Mouse (Mus musculus): ENCODE data around the gene Akap8l. TPM values are rescaled to one million over a fixed set of nuclear protein-coding genes. Genes with fewer than 3 reads are reported as not detected.
A peak's percentile ranks its signal among the peaks of the same experiment; 100 is the strongest.

Akap8l gene
- total and polyA plus RNA-seq, 3 experiments = 57.6 to 80.3 (median 68.8) TPM

DNA sequence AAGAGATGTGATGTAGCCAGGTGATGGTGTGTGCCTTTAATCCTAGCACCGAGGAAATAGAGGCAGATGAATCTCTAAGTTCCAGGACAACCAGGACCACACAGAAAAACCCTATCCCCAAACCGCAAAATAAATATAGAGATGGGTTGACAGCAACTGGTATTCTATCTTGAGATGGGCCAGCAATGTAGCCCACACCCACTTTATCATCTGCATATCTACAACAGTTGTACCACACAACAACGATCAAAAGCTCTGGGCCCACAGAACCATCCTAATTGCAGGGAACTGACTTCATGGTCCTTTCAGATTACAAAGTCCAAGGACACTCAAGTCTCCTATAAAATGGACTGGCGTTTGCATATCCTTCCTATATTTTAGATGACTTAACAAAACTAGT is 42.4 kb downstream of the Akap8l start:
- no peak for TF ChIP-seq POLR2AphosphoS5 (IDR thresholded peaks at IDR 0.05; ENCODE audit: insufficient replicate concordance, low read depth, low read length)
- no peak for TF ChIP-seq GATA2 (IDR thresholded peaks at IDR 0.05; ENCODE audit: borderline replicate concordance, low read depth, low read length)
- TF ChIP-seq CTCF (IDR thresholded peaks at IDR 0.05; ENCODE audit: low read depth, low read length) = no peak
- TF ChIP-seq GATA1 (IDR thresholded peaks at IDR 0.05; ENCODE audit: borderline replicate concordance, low read length) = no peak
- TF ChIP-seq TAL1 (conservative IDR thresholded peaks at IDR 0.05; ENCODE audit: low read depth, low read length) = no peak
- no peaks in the 10 kb centered on the region for H3K9me3 ChIP-seq (replicated peaks)
- DNase-seq (ENCODE audit: low spot score) = no peak
- H3K4me1 ChIP-seq (ENCODE audit: insufficient read depth, low read depth, low read length) = peaks cover 36% of the 10 kb centered on the region
- H3K4me3 ChIP-seq (ENCODE audit: low read depth, low read length) = no peak overlapping the region
- ATAC-seq (ENCODE audit: extremely low read depth, insufficient number of reproducible peaks, low FRiP score, poor library complexity, severe bottlenecking) = no peak
- peaks cover 98% of the 10 kb centered on the region for H3K36me3 ChIP-seq (replicated peaks)
- no peaks in the 10 kb centered on the region for H3K27me3 ChIP-seq (ENCODE audit: insufficient read depth, low read length)

- TF ChIP-seq GATA1 (IDR thresholded peaks at IDR 0.05; ENCODE audit: borderline replicate concordance, low read length) = no peak
- no peak for TF ChIP-seq CTCF (IDR thresholded peaks at IDR 0.05; ENCODE audit: low read depth, low read length)
- TF ChIP-seq POLR2AphosphoS5 (IDR thresholded peaks at IDR 0.05; ENCODE audit: insufficient replicate concordance, low read depth, low read length) = no peak
- no peak for TF ChIP-seq GATA2 (IDR thresholded peaks at IDR 0.05; ENCODE audit: borderline replicate concordance, low read depth, low read length)
- no peak for TF ChIP-seq TAL1 (conservative IDR thresholded peaks at IDR 0.05; ENCODE audit: low read depth, low read length)
- ATAC-seq (ENCODE audit: extremely low read depth, insufficient number of reproducible peaks, low FRiP score, poor library complexity, severe bottlenecking) (no peak), DNase-seq (ENCODE audit: low spot score) (no peak)
- no peaks in the 10 kb centered on the region for H3K9me3 ChIP-seq (replicated peaks)
- H3K4me1 ChIP-seq (ENCODE audit: insufficient read depth, low read depth, low read length) = no peaks in the 10 kb centered on the region
- no peak overlapping the region for H3K4me3 ChIP-seq (ENCODE audit: low read depth, low read length)
- peaks cover 2% of the 10 kb centered on the region for H3K36me3 ChIP-seq (replicated peaks)
- H3K27me3 ChIP-seq (ENCODE audit: insufficient read depth, low read length) = no peaks in the 10 kb centered on the region
Observed at GRCm38 (mm10) chr17:32298125-32298524, 52.3 kb downstream of the Akap8l start.

DNA sequence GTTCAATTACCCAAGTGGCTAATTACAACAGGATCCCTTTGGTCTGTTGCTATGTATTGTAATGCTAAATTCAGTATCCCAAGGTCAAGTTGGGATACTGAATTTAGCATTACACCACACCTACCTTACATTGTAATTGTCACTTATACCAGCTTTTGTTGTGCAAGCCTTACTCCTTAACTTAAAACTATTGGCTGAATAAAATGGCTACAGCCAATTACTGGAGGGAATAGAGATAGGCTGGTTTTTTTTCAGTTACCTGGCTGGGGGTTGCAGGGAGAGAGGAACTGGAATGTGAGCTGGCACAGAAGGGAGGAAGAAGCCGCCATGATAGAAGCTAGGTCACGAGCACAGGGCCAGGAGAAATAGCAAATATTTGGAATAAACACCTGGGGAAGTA is 54.5 kb downstream of the Akap8l start:
- Histone ChIP-seq H3K36me3 (replicated peaks) (peaks cover 3% of the 10 kb centered on the region), H3K27me3 (ENCODE audit: insufficient read depth, low read length) (no peaks in the 10 kb centered on the region), H3K4me3 (ENCODE audit: low read depth, low read length) (no peak overlapping the region), H3K9me3 (replicated peaks) (no peaks in the 10 kb centered on the region), H3K4me1 (ENCODE audit: insufficient read depth, low read depth, low read length) (no peaks in the 10 kb centered on the region)
- TF ChIP-seq GATA2 (IDR thresholded peaks at IDR 0.05; ENCODE audit: borderline replicate concordance, low read depth, low read length) = no peak
- TF ChIP-seq GATA1 (IDR thresholded peaks at IDR 0.05; ENCODE audit: borderline replicate concordance, low read length) = no peak
- TF ChIP-seq POLR2AphosphoS5 (IDR thresholded peaks at IDR 0.05; ENCODE audit: insufficient replicate concordance, low read depth, low read length) = no peak
- TF ChIP-seq CTCF (IDR thresholded peaks at IDR 0.05; ENCODE audit: low read depth, low read length) = no peak
- TF ChIP-seq TAL1 (conservative IDR thresholded peaks at IDR 0.05; ENCODE audit: low read depth, low read length) = no peak
- ATAC-seq (ENCODE audit: extremely low read depth, insufficient number of reproducible peaks, low FRiP score, poor library complexity, severe bottlenecking) (no peak), DNase-seq (ENCODE audit: low spot score) (no peak)

DNA sequence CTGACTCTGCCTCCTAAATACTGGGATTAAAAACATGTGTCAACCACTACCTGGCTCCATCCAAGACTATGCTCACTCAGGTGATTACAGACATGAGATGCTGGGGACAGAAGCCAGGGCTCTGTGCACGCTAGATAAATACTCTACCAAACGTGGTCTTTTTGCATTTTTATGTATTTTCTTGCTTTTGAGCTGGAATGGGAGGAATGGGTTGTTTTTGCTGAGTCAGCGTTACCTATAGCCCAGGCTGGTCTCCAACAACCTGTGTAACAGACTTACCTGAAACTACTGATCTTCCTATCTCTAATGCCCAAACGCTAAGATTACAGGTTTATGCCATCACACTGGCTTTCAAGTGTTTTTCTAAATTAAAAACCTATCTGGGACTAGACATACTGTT is 55.2 kb downstream of the Akap8l start:
- TF ChIP-seq CTCF (IDR thresholded peaks at IDR 0.05; ENCODE audit: low read depth, low read length) (no peak), GATA2 (IDR thresholded peaks at IDR 0.05; ENCODE audit: borderline replicate concordance, low read depth, low read length) (no peak), TAL1 (conservative IDR thresholded peaks at IDR 0.05; ENCODE audit: low read depth, low read length) (no peak), GATA1 (IDR thresholded peaks at IDR 0.05; ENCODE audit: borderline replicate concordance, low read length) (no peak), POLR2AphosphoS5 (IDR thresholded peaks at IDR 0.05; ENCODE audit: insufficient replicate concordance, low read depth, low read length) (no peak)
- H3K9me3 ChIP-seq (replicated peaks) = no peaks in the 10 kb centered on the region
- H3K4me1 ChIP-seq (ENCODE audit: insufficient read depth, low read depth, low read length) = no peaks in the 10 kb centered on the region
- H3K27me3 ChIP-seq (ENCODE audit: insufficient read depth, low read length) = no peaks in the 10 kb centered on the region
- no peak for DNase-seq (ENCODE audit: low spot score)
- H3K36me3 ChIP-seq (replicated peaks) = peaks cover 3% of the 10 kb centered on the region
- ATAC-seq (ENCODE audit: extremely low read depth, insufficient number of reproducible peaks, low FRiP score, poor library complexity, severe bottlenecking) = no peak
- H3K4me3 ChIP-seq (ENCODE audit: low read depth, low read length) = no peak overlapping the region

DNA sequence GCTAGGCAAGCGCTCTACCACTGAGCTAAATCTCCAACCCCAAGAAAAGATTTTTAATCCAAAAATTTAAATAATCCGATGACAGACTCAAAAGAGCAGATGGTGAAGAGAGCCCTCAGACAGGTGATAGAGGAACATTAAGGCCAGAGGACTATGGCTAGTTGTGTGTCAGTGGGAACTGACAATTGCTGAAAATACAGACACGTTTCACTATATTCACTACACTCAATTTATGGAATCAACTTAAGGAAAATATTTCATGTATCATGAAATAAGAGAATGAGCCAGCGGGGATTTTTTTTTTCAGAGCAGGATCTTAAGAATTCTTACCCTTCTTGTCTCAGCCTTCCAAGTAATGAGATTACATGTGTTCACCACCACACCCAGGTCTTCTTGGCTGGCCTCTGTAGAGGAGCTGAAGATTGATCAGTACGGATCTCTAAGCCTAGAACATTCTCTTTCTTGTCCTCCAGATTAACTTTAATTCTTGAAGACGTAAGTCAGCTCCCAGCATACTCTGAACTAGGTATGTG is 65.2 kb downstream of the Akap8l start:
- ATAC-seq (ENCODE audit: extremely low read depth, insufficient number of reproducible peaks, low FRiP score, poor library complexity, severe bottlenecking) (no peak), DNase-seq (ENCODE audit: low spot score) (no peak)
- Histone ChIP-seq H3K27me3 (ENCODE audit: insufficient read depth, low read length) (no peaks in the 10 kb centered on the region), H3K36me3 (replicated peaks) (peaks cover 16% of the 10 kb centered on the region), H3K9me3 (replicated peaks) (no peaks in the 10 kb centered on the region), H3K4me3 (ENCODE audit: low read depth, low read length) (peak overlapping the region; percentile 97), H3K4me1 (ENCODE audit: insufficient read depth, low read depth, low read length) (peaks cover 38% of the 10 kb centered on the region)
- no peak for TF ChIP-seq TAL1 (conservative IDR thresholded peaks at IDR 0.05; ENCODE audit: low read depth, low read length)
- TF ChIP-seq POLR2AphosphoS5 (IDR thresholded peaks at IDR 0.05; ENCODE audit: insufficient replicate concordance, low read depth, low read length) = no peak
- no peak for TF ChIP-seq GATA1 (IDR thresholded peaks at IDR 0.05; ENCODE audit: borderline replicate concordance, low read length)
- no peak for TF ChIP-seq CTCF (IDR thresholded peaks at IDR 0.05; ENCODE audit: low read depth, low read length)

- ATAC-seq (ENCODE audit: extremely low read depth, insufficient number of reproducible peaks, low FRiP score, poor library complexity, severe bottlenecking) = peak; percentile 52
- peaks cover 16% of the 10 kb centered on the region for H3K36me3 ChIP-seq (replicated peaks)
- peak; percentile 93 for DNase-seq (ENCODE audit: low spot score)
- TF ChIP-seq TAL1 (conservative IDR thresholded peaks at IDR 0.05; ENCODE audit: low read depth, low read length) (no peak), POLR2AphosphoS5 (IDR thresholded peaks at IDR 0.05; ENCODE audit: insufficient replicate concordance, low read depth, low read length) (no peak), GATA1 (IDR thresholded peaks at IDR 0.05; ENCODE audit: borderline replicate concordance, low read length) (no peak), GATA2 (IDR thresholded peaks at IDR 0.05; ENCODE audit: borderline replicate concordance, low read depth, low read length) (no peak), CTCF (IDR thresholded peaks at IDR 0.05; ENCODE audit: low read depth, low read length) (no peak)
- H3K4me1 ChIP-seq (ENCODE audit: insufficient read depth, low read depth, low read length) = peaks cover 42% of the 10 kb centered on the region
- no peaks in the 10 kb centered on the region for H3K9me3 ChIP-seq (replicated peaks)
- peak within 1 kb of the TSS; percentile 97 for H3K4me3 ChIP-seq (ENCODE audit: low read depth, low read length)
- H3K27me3 ChIP-seq (ENCODE audit: insufficient read depth, low read length) = no peaks in the 10 kb centered on the region
Observed at GRCm38 (mm10) chr17:32284262-32285137, 65.9 kb downstream of the Akap8l start, which contains the start of gene Brd4. Brd4 (minus strand) TSS chr17:32284722.
